Mouse (Mus musculus): ENCODE measurements at regions not wholly inside any gene's neighbourhood (a gene's known extent, or its start where the extent isn't known, plus 50 kb on each side); places are given as distances from the start of the nearest gene placed in this dataset.

- Histone ChIP-seq H3K36me3 (ENCODE audit: control insufficient read depth, insufficient read depth, low read length) (no peaks in the 10 kb centered on the region), H3K9ac (ENCODE audit: low read depth, low read length) (no peak overlapping the region), H3K4me2 (no peak overlapping the region), H3K27ac (ENCODE audit: low read depth, low read length) (no peak overlapping the region), H3K9me3 (replicated peaks; ENCODE audit: control insufficient read depth, low read length) (no peaks in the 10 kb centered on the region), H3K4me1 (ENCODE audit: control insufficient read depth, insufficient read depth, low read length) (peaks cover 14% of the 10 kb centered on the region), H3K4me3 (ENCODE audit: low read depth, low read length) (no peak overlapping the region), H3K27me3 (ENCODE audit: control insufficient read depth, insufficient read depth, low read length) (no peaks in the 10 kb centered on the region)
- ATAC-seq (replicated peaks; ENCODE audit: insufficient number of reproducible peaks, low FRiP score, low TSS enrichment) = no peak
- WGBS (ENCODE audit: insufficient replicate concordance) = 68% methylated on average over 3 of the region's 3 CpGs
These were observed 456.2 kb downstream of the Pik3r1 start for GRCm38 (mm10) chr13:101311634-101312314.

DNA sequence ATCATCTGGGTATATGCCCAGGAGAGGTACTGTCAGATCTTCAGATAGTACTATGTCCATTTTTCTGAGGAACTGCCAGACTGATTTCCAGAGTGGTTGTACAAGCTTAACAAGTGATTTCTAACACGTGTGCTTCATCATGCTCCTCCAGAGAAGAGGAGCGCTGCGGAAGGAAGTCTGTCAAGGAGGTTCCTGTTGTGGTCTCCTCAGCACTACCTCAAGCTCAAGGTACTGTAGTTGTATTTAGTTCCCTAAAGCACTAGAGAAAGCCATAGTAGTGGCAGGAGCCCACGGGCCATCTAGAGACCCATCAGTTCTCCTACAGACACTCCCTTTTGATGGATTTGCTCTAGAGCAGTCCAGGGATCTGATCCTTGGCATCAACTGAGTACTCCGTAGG is 459.3 kb downstream of the Pik3r1 start:
- no peaks in the 10 kb centered on the region for H3K36me3 ChIP-seq (ENCODE audit: control insufficient read depth, insufficient read depth, low read length)
- no peaks in the 10 kb centered on the region for H3K9me3 ChIP-seq (replicated peaks; ENCODE audit: control insufficient read depth, low read length)
- no peaks in the 10 kb centered on the region for H3K27me3 ChIP-seq (ENCODE audit: control insufficient read depth, insufficient read depth, low read length)
- no peak for ATAC-seq (replicated peaks; ENCODE audit: insufficient number of reproducible peaks, low FRiP score, low TSS enrichment)
- no peak overlapping the region for H3K27ac ChIP-seq (ENCODE audit: low read depth, low read length)
- H3K4me2 ChIP-seq = no peak overlapping the region
- 84% methylated on average over 5 of the region's 5 CpGs for WGBS (ENCODE audit: insufficient replicate concordance)
- no peak overlapping the region for H3K4me3 ChIP-seq (ENCODE audit: low read depth, low read length)
- H3K9ac ChIP-seq (ENCODE audit: low read depth, low read length) = no peak overlapping the region
- H3K4me1 ChIP-seq (ENCODE audit: control insufficient read depth, insufficient read depth, low read length) = peaks cover 11% of the 10 kb centered on the region

DNA sequence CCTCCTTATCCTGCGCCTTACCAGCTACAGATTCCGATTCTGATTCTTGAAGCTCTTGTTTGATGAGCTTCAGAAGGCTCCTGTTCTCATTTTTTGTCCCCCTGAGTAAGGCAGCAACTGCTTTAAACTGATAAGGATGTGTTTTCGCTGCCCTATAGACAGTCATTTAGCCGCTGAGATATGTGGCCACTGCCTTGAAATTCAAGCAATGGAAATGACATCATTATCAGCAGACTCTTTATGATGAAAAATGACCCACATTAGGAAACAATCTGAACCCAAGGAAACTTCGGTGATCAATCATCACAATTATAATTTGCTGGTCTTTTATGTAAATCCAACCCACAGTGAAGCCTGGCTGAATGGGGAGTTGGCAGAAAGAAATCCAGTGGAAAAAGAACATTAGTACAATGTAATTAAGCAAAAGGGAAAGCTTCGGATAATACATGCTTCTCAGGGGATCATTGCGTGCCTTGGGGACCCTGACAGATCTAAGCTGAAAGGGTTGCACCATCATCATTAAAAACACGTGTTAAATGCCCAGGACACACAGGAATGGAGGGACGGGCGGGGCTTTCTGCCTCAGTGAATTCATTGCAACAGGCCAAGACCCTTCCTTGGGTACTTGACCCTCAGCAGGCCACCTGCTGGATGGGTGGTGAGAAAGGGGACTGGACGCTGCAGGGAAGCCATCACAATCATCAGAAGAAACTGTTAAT is 462.2 kb downstream of the Pik3r1 start:
- H3K27ac ChIP-seq (ENCODE audit: low read depth, low read length) = no peak overlapping the region
- H3K4me2 ChIP-seq = no peak overlapping the region
- no peaks in the 10 kb centered on the region for H3K36me3 ChIP-seq (ENCODE audit: control insufficient read depth, insufficient read depth, low read length)
- H3K4me1 ChIP-seq (ENCODE audit: control insufficient read depth, insufficient read depth, low read length) = peaks cover 2% of the 10 kb centered on the region
- WGBS (ENCODE audit: insufficient replicate concordance) = 70% methylated on average over 11 of the region's 11 CpGs
- H3K9me3 ChIP-seq (replicated peaks; ENCODE audit: control insufficient read depth, low read length) = no peaks in the 10 kb centered on the region
- no peak for ATAC-seq (replicated peaks; ENCODE audit: insufficient number of reproducible peaks, low FRiP score, low TSS enrichment)
- H3K27me3 ChIP-seq (ENCODE audit: control insufficient read depth, insufficient read depth, low read length) = no peaks in the 10 kb centered on the region
- H3K4me3 ChIP-seq (ENCODE audit: low read depth, low read length) = no peak overlapping the region
- H3K9ac ChIP-seq (ENCODE audit: low read depth, low read length) = no peak overlapping the region

- H3K4me2 ChIP-seq = no peak overlapping the region
- H3K4me1 ChIP-seq (ENCODE audit: control insufficient read depth, insufficient read depth, low read length) = no peaks in the 10 kb centered on the region
- H3K4me3 ChIP-seq (ENCODE audit: low read depth, low read length) = no peak overlapping the region
- 72% methylated on average over 6 of the region's 6 CpGs for WGBS (ENCODE audit: insufficient replicate concordance)
- ATAC-seq (replicated peaks; ENCODE audit: insufficient number of reproducible peaks, low FRiP score, low TSS enrichment) = no peak
- H3K9me3 ChIP-seq (replicated peaks; ENCODE audit: control insufficient read depth, low read length) = no peaks in the 10 kb centered on the region
- H3K36me3 ChIP-seq (ENCODE audit: control insufficient read depth, insufficient read depth, low read length) = no peaks in the 10 kb centered on the region
- no peaks in the 10 kb centered on the region for H3K27me3 ChIP-seq (ENCODE audit: control insufficient read depth, insufficient read depth, low read length)
- H3K27ac ChIP-seq (ENCODE audit: low read depth, low read length) = no peak overlapping the region
- H3K9ac ChIP-seq (ENCODE audit: low read depth, low read length) = no peak overlapping the region
These were observed 463.0 kb downstream of the Pik3r1 start for GRCm38 (mm10) chr13:101305063-101305462.

GRCm38 (mm10) chr13:101301361-101301760 is 466.7 kb downstream of the Pik3r1 start:
- H3K9ac ChIP-seq (ENCODE audit: low read depth, low read length) = no peak overlapping the region
- H3K27me3 ChIP-seq (ENCODE audit: control insufficient read depth, insufficient read depth, low read length) = no peaks in the 10 kb centered on the region
- no peak overlapping the region for H3K4me2 ChIP-seq
- ATAC-seq (replicated peaks; ENCODE audit: insufficient number of reproducible peaks, low FRiP score, low TSS enrichment) = no peak
- WGBS (ENCODE audit: insufficient replicate concordance) = 73% methylated on average over 2 of the region's 2 CpGs
- no peaks in the 10 kb centered on the region for H3K4me1 ChIP-seq (ENCODE audit: control insufficient read depth, insufficient read depth, low read length)
- no peaks in the 10 kb centered on the region for H3K36me3 ChIP-seq (ENCODE audit: control insufficient read depth, insufficient read depth, low read length)
- no peaks in the 10 kb centered on the region for H3K9me3 ChIP-seq (replicated peaks; ENCODE audit: control insufficient read depth, low read length)
- no peak overlapping the region for H3K27ac ChIP-seq (ENCODE audit: low read depth, low read length)
- H3K4me3 ChIP-seq (ENCODE audit: low read depth, low read length) = no peak overlapping the region

- Histone ChIP-seq H3K4me2 (no peak overlapping the region), H3K36me3 (ENCODE audit: control insufficient read depth, insufficient read depth, low read length) (no peaks in the 10 kb centered on the region), H3K9me3 (replicated peaks; ENCODE audit: control insufficient read depth, low read length) (no peaks in the 10 kb centered on the region), H3K4me3 (ENCODE audit: low read depth, low read length) (no peak overlapping the region), H3K9ac (ENCODE audit: low read depth, low read length) (no peak overlapping the region), H3K27me3 (ENCODE audit: control insufficient read depth, insufficient read depth, low read length) (no peaks in the 10 kb centered on the region), H3K27ac (ENCODE audit: low read depth, low read length) (no peak overlapping the region), H3K4me1 (ENCODE audit: control insufficient read depth, insufficient read depth, low read length) (no peaks in the 10 kb centered on the region)
- 83% methylated on average over 4 of the region's 4 CpGs for WGBS (ENCODE audit: insufficient replicate concordance)
- ATAC-seq (replicated peaks; ENCODE audit: insufficient number of reproducible peaks, low FRiP score, low TSS enrichment) = no peak
These were observed 456.2 kb upstream of the Slc30a5 start for GRCm38 (mm10) chr13:101289407-101289806.

DNA sequence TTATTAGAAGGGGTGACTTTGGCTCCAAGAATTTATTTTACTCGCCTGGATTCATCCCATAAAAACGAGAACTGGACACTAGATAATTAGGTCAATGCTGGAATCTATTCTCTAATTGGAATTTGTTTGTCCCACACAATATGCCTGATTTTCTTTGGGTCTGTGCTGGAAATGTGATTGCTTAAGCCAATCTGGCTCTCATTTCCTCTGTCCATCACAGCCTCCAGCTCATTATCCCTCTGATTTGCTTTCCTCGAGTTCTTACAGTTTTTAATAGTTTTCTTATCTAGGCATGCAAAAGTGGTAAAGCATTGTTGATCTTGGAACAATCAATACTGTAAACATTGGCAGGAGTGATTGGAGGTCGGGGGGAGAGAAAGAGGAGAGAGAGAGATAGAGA is 453.9 kb upstream of the Slc30a5 start:
- no peak overlapping the region for H3K9ac ChIP-seq (ENCODE audit: low read depth, low read length)
- no peaks in the 10 kb centered on the region for H3K27me3 ChIP-seq (ENCODE audit: control insufficient read depth, insufficient read depth, low read length)
- no peaks in the 10 kb centered on the region for H3K36me3 ChIP-seq (ENCODE audit: control insufficient read depth, insufficient read depth, low read length)
- no peak for ATAC-seq (replicated peaks; ENCODE audit: insufficient number of reproducible peaks, low FRiP score, low TSS enrichment)
- H3K9me3 ChIP-seq (replicated peaks; ENCODE audit: control insufficient read depth, low read length) = no peaks in the 10 kb centered on the region
- no peaks in the 10 kb centered on the region for H3K4me1 ChIP-seq (ENCODE audit: control insufficient read depth, insufficient read depth, low read length)
- H3K4me3 ChIP-seq (ENCODE audit: low read depth, low read length) = no peak overlapping the region
- WGBS (ENCODE audit: insufficient replicate concordance) = 40% methylated on average over 4 of the region's 4 CpGs
- no peak overlapping the region for H3K4me2 ChIP-seq
- no peak overlapping the region for H3K27ac ChIP-seq (ENCODE audit: low read depth, low read length)

- Histone ChIP-seq H3K36me3 (ENCODE audit: control insufficient read depth, insufficient read depth, low read length) (no peaks in the 10 kb centered on the region), H3K27ac (ENCODE audit: low read depth, low read length) (no peak overlapping the region), H3K9ac (ENCODE audit: low read depth, low read length) (no peak overlapping the region), H3K27me3 (ENCODE audit: control insufficient read depth, insufficient read depth, low read length) (no peaks in the 10 kb centered on the region), H3K4me2 (no peak overlapping the region), H3K4me1 (ENCODE audit: control insufficient read depth, insufficient read depth, low read length) (no peaks in the 10 kb centered on the region), H3K9me3 (replicated peaks; ENCODE audit: control insufficient read depth, low read length) (no peaks in the 10 kb centered on the region), H3K4me3 (ENCODE audit: low read depth, low read length) (no peak overlapping the region)
- WGBS (ENCODE audit: insufficient replicate concordance) = 82% methylated on average over 15 of the region's 15 CpGs
- no peak for ATAC-seq (replicated peaks; ENCODE audit: insufficient number of reproducible peaks, low FRiP score, low TSS enrichment)
These were observed 453.0 kb upstream of the Slc30a5 start for GRCm38 (mm10) chr13:101286029-101286917.
